Mouse (Mus musculus) retina, embryonic 14.5 days (tissue): ENCODE measurements at regions not wholly inside any gene's neighbourhood (a gene's known extent, or its start where the extent isn't known, plus 50 kb on each side); places are given as distances from the start of the nearest gene placed in this dataset.

Experiments
- DNase-seq: peaks from one replicate; pipeline ENCODE4 v3.0.0-alpha.2; 2015; ENCODE audit warnings: low spot score

GRCm38 (mm10) chr2:39835370-39835769, 609.1 kb upstream of the Ppp6c start:
- DNase-seq: no peak

- no peak for DNase-seq
These were observed 597.6 kb upstream of the Ppp6c start for GRCm38 (mm10) chr2:39823851-39824250.

GRCm38 (mm10) chr2:39806681-39807080, 580.4 kb upstream of the Ppp6c start:
- peak; percentile 33 for DNase-seq
